Mouse (Mus musculus): ENCODE data around the gene Rnf157. TPM values are rescaled to one million over a fixed set of nuclear protein-coding genes. Genes with fewer than 3 reads are reported as not detected.

The Rnf157 gene
- polyA plus RNA-seq, 1 experiment from 2014 or later = 40.5 TPM

GRCm38 (mm10) chr11:116329314-116330210, 83.3 kb downstream of the Rnf157 start:
- ATAC-seq (no peak), DNase-seq (ENCODE audit: low read depth, low spot score) (no peak)
- ChIA-PET POLR2A (no interaction called here), CTCF (interaction anchor here (2.3 kb wide), 1 partner anchor 11 kb away, joined by 12 read pairs; no protein-coding TSS in a partner anchor)
- in situ Hi-C loops (cut with MboI; ENCODE audit: low pct_unique_long_range_greater_than_20kb) = no loop called here
- no peak for TF ChIP-seq CTCF (IDR thresholded peaks at IDR 0.05)
- H3K27me3 ChIP-seq = no peaks in the 10 kb centered on the region

GRCm38 (mm10) chr11:116326963-116327603, 85.7 kb downstream of the Rnf157 start:
- DNase-seq (ENCODE audit: low read depth, low spot score) (no peak), ATAC-seq (no peak)
- in situ Hi-C loops (cut with MboI; ENCODE audit: low pct_unique_long_range_greater_than_20kb) = no loop called here
- TF ChIP-seq CTCF (IDR thresholded peaks at IDR 0.05) = no peak
- POLR2A ChIA-PET = no interaction called here
- H3K27me3 ChIP-seq = no peaks in the 10 kb centered on the region
- CTCF ChIA-PET = no interaction called here

DNA sequence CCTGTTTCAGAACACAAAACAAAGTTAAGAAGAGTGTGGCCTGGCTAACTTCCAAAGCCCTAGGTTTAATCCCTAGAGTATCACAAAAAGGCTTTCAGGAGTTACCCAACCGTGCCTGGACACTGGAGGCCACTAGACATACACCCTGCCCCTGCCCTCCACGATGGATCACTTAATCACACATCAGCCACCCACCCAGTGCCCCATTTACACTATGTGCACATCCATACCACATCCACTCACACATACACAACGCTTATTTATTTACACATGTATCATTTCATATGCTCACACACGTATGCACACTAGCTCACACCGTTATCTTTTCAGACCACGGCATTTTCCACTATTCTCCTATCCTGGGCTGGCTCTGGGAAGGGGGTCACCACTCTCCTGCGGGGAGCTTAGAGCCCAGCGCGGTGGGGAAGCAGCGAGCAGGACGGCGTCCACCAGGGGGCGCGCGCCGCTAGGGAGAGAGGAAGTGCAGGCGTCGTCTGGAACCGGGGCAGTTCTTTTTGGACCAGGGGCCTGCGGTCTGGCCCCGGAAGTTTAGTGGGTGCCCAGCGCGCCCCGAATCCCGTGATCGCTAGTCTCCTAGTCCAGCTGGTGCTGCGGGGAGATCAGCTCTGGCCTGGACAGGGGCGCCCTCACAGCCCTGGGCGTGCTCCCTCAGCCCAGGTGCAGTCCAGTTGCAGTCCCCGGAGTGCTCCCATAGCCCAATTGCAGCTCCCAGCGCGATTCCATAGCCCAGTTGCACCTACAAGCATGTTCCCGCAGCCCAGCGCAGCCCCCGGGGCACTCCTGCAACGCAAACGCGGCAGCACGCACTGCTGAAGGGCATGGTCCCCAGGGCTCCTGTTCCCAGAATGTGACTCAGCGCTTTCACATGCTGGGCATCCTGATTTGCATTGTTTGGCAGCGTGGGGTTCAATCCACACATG, 93.8 kb downstream of the Rnf157 start:
- in situ Hi-C loops (cut with MboI; ENCODE audit: low pct_unique_long_range_greater_than_20kb) = loop anchor here (5.0 kb wide), 2 partner anchors 48 to 123 kb away; no protein-coding TSS in a partner anchor
- ATAC-seq (peak; percentile 76), DNase-seq (ENCODE audit: low read depth, low spot score) (no peak)
- POLR2A ChIA-PET = interaction anchor here (0.8 to 1.3 kb wide), 3 partner anchors 14 to 89 kb away, joined by 3 to 5 read pairs (median 3); partner anchors contain the start of gene Foxj1
- no peaks in the 10 kb centered on the region for H3K27me3 ChIP-seq
- TF ChIP-seq CTCF (IDR thresholded peaks at IDR 0.05) = peak; percentile 100
- CTCF ChIA-PET = interaction anchor here (0.8 to 3.7 kb wide), 21 partner anchors 9 to 151 kb away, joined by 3 to 19 read pairs (median 4); partner anchors contain the start of genes Exoc7 and Foxj1

- CTCF ChIA-PET = interaction anchor here (0.6 kb wide), 1 partner anchor 143 kb away, joined by 3 read pairs; no protein-coding TSS in a partner anchor
- no peaks in the 10 kb centered on the region for H3K27me3 ChIP-seq
- DNase-seq (ENCODE audit: low read depth, low spot score) = no peak
- in situ Hi-C loops (cut with MboI; ENCODE audit: low pct_unique_long_range_greater_than_20kb) = no loop called here
- TF ChIP-seq CTCF (IDR thresholded peaks at IDR 0.05) = no peak
- no peak for ATAC-seq
- POLR2A ChIA-PET = no interaction called here
These were observed 100.5 kb downstream of the Rnf157 start for GRCm38 (mm10) chr11:116312359-116312758.

GRCm38 (mm10) chr11:116311169-116311568, 101.7 kb downstream of the Rnf157 start:
- H3K27me3 ChIP-seq = no peaks in the 10 kb centered on the region
- DNase-seq (ENCODE audit: low read depth, low spot score) = no peak
- no peak for TF ChIP-seq CTCF (IDR thresholded peaks at IDR 0.05)
- in situ Hi-C loops (cut with MboI; ENCODE audit: low pct_unique_long_range_greater_than_20kb) = no loop called here
- no peak for ATAC-seq
- CTCF ChIA-PET = interaction anchor here (2.2 kb wide), 1 partner anchor 7 kb away, joined by 7 read pairs; no protein-coding TSS in a partner anchor
- POLR2A ChIA-PET = no interaction called here

DNA sequence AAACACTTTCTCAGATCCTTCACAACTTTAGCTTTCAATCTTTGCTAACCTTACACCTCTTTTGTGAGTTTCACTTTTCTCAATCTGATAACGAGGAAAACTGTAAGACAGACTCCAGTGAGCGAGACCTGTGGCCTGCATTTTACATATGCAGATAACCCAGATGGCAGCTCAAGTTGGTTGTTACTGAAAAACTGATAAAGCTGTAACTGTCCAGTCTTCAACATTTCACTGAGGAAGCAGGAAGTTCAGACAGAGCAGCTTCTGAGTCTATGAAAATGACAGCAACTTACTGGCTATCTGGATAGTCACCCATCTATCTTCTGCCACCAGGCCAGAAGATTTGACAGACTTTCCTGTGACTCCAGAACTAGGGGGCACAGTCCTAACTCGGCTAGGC, 103.2 kb downstream of the Rnf157 start:
- in situ Hi-C loops (cut with MboI; ENCODE audit: low pct_unique_long_range_greater_than_20kb) = no loop called here
- no peaks in the 10 kb centered on the region for H3K27me3 ChIP-seq
- TF ChIP-seq CTCF (IDR thresholded peaks at IDR 0.05) = no peak
- ATAC-seq (no peak), DNase-seq (ENCODE audit: low read depth, low spot score) (no peak)
- POLR2A ChIA-PET = no interaction called here
- CTCF ChIA-PET = interaction anchor here (2.2 kb wide), 1 partner anchor 9 kb away, joined by 7 read pairs; no protein-coding TSS in a partner anchor

- TF ChIP-seq CTCF (IDR thresholded peaks at IDR 0.05) = no peak
- DNase-seq (ENCODE audit: low read depth, low spot score) (no peak), ATAC-seq (no peak)
- ChIA-PET POLR2A (no interaction called here), CTCF (interaction anchor here (2.3 kb wide), 1 partner anchor 11 kb away, joined by 11 read pairs; no protein-coding TSS in a partner anchor)
- H3K27me3 ChIP-seq = no peaks in the 10 kb centered on the region
- in situ Hi-C loops (cut with MboI; ENCODE audit: low pct_unique_long_range_greater_than_20kb) = no loop called here
These were observed 104.9 kb downstream of the Rnf157 start for GRCm38 (mm10) chr11:116307762-116308531.

DNA sequence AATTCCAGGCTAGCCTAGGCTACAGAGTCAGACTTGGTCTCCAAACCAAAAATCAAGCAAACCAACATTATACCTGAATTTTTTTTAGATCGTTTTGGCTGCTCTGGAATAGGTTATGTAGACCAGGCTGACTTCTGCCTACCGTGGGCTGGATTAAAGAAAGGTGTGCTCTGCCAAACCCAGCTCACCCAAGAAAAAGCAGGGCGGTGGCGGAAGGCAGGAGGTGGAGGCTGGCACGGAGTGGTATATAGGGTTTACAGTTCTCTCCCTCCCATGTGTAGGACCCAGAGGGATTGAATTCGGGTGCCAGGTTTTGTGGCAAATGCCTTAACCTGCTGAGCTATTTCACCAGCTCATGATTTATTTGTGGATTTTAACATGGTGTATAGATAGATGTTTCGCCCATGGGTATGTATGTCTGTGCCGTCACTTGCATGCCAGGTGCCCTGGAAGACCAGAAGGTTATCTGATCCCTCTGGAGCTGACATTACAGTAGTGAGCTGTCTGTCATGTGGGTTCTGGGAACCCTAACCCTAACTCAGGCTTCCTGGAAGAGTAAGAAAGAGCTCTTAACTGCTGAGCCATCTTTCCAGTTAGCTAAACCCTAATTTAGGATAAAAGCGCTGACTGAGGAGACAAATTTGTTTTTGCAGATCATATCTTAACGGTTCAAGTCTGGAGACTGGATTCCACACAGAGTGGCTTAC, 105.7 kb downstream of the Rnf157 start, which contains the start of gene Exoc7:
Exoc7 (minus strand) TSS at position 215 of the 707 bp plus-strand sequence.
- ChIA-PET POLR2A (interaction anchor here (0.9 to 1.3 kb wide), 3 partner anchors 21 to 85 kb away, joined by 3 to 4 read pairs (median 3); no protein-coding TSS in a partner anchor), CTCF (interaction anchor here (1.1 to 2.3 kb wide), 3 partner anchors 10 to 13 kb away, joined by 3 to 11 read pairs (median 7); no protein-coding TSS in a partner anchor)
- ATAC-seq (no peak), DNase-seq (ENCODE audit: low read depth, low spot score) (no peak)
- in situ Hi-C loops (cut with MboI; ENCODE audit: low pct_unique_long_range_greater_than_20kb) = no loop called here
- no peaks in the 10 kb centered on the region for H3K27me3 ChIP-seq
- no peak for TF ChIP-seq CTCF (IDR thresholded peaks at IDR 0.05)
